Mouse (Mus musculus) spleen, postnatal 4 days (tissue): ENCODE data around the gene Arhgef5.

Experiments
- DNase-seq, 2 experiments: peaks; one replicate each; pipeline ENCODE4 v3.0.0; 2022; ENCODE audit warnings: low spot score in 2 of 2

Arhgef5 gene

GRCm38 (mm10) chr6:43333479-43333878 lies 68.1 kb downstream of the Arhgef5 start:
- DNase-seq = no peak

GRCm38 (mm10) chr6:43335619-43336234 lies 70.3 kb downstream of the Arhgef5 start:
- no peak for DNase-seq

DNA sequence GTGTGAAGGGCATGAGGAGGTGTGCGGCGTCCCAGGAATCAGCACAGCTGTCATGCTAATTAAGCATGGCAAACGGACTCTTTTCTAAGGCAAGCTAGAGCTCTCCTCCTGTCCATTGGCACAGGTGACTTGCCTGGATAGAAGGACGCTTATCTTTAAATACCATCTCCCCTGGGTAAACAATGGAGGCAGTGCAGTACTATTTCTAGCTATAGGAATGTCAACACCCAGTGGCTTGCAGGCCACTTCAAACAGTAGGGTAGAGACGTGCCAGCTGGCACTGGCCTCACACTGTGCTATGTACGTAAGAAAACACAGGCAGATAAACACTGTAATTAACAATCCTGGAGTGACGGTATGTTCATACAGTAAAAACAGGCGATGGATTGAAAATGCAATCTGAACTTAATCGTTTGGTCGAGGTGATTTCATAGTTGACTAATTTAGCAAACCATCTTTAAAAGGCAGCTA lies 72.1 kb downstream of the Arhgef5 start:
- no peak for DNase-seq

GRCm38 (mm10) chr6:43338804-43339203 lies 73.4 kb downstream of the Arhgef5 start:
- no peak for DNase-seq
